Mouse (Mus musculus): Measurements from ENCODE around the gene Olfr68. TPM values are rescaled to one million over a fixed set of nuclear protein-coding genes. Genes with fewer than 3 reads are reported as not detected.
"Not testable (repeated sequence)": the region's sequence is repeated elsewhere in the genome, so short reads cannot be mapped to it uniquely, and the experiment has no call there.

The Olfr68 gene
- polyA plus RNA-seq, 1 experiment from 2014 or later: not detected

DNA sequence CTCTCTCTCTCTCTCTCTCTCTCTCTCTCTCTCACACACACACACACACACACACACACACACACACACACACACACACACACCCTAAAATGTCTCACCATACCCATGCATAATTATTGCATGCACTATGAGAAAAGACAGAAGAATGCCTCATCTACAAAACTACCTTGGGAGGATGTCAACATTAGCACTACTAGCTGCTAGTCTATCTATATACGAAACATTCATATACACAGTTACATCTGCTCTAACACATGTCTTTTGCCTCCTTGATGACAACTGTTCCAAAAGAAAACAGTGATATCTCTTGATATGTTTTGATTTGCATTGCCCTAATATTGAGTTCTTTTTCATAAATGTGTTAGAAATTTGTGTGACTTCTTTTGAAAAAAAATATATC, 30.8 kb upstream of the Olfr68 start:
- WGBS: 73% methylated on average over 1 of the region's 1 CpGs
- ATAC-seq (ENCODE audit: insufficient number of reproducible peaks, low FRiP score, low TSS enrichment, low read depth): no peak
- Histone ChIP-seq H3K4me2 (no peak overlapping the region), H3K27me3 (no peaks in the 10 kb centered on the region), H3K9ac (no peak overlapping the region), H3K9me3 (no peaks in the 10 kb centered on the region), H3K4me1 (no peaks in the 10 kb centered on the region), H3K4me3 (no peak overlapping the region), H3K27ac (no peak overlapping the region), H3K36me3 (no peaks in the 10 kb centered on the region)

DNA sequence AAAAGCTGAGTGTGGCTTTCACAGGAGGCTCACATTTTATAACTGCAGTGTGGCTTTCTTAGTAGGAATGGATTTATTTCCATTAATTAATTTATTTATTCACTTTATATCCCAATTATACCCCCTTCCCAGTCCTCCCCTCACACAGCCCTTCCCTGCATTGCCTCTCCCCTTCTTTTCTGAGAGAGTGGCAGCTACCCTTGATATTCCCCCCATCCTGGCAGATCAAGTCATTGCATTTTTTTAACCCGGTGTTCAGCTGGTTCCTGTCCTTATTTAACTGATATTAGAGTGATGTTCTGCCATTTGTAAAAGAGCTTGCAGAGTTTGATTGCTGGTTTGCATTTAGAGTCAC, 30.3 kb upstream of the Olfr68 start:
- H3K36me3 ChIP-seq: no peaks in the 10 kb centered on the region
- H3K27ac ChIP-seq: no peak overlapping the region
- no peak overlapping the region for H3K4me2 ChIP-seq
- no peak overlapping the region for H3K4me3 ChIP-seq
- H3K9me3 ChIP-seq: no peaks in the 10 kb centered on the region
- ATAC-seq (ENCODE audit: insufficient number of reproducible peaks, low FRiP score, low TSS enrichment, low read depth): no peak
- no peaks in the 10 kb centered on the region for H3K4me1 ChIP-seq
- no peaks in the 10 kb centered on the region for H3K27me3 ChIP-seq
- WGBS: 71% methylated on average over 1 of the region's 1 CpGs
- H3K9ac ChIP-seq: no peak overlapping the region

DNA sequence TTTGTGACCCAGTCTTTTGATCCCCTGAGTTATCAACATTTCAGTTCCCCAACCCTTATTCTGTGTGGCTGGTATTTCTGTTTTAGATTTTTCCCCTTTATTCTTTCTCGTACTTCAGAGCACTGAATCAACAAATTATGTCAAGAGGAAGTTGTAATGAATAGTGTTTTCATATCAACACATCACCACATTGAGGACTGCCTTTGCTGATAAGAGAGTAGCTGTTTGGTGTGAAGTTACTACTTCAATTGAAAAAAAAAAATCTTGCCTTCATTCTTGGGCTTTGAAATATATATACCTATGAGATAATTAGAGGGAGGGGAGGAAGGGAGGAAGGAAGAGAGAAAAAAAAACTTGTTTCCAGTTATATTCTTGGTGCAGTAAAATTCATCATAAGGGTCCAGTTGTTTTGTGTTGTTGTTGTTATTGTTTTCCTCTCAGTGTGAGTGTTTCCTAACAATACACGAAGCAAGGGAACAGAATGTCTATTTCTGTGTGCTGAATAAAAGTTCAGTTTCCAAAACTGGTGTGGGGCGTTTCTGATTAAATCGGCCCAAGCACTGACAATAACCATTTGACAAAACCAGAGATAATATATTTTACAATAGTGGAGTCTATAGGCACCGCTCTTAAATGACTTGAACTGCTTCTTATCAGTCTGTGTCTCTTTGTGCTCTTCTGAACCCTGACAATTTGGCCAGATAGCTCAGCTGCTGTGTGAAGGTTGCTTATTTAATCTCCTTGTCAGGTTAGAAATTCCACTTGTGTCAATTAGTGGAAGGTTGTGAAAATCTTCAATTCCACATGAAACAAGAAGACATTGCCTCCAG, 29.7 kb upstream of the Olfr68 start:
- Histone ChIP-seq H3K4me3 (no peak overlapping the region), H3K9me3 (no peaks in the 10 kb centered on the region), H3K4me1 (no peaks in the 10 kb centered on the region), H3K27me3 (no peaks in the 10 kb centered on the region), H3K9ac (no peak overlapping the region), H3K4me2 (no peak overlapping the region), H3K36me3 (no peaks in the 10 kb centered on the region), H3K27ac (no peak overlapping the region)
- ATAC-seq (ENCODE audit: insufficient number of reproducible peaks, low FRiP score, low TSS enrichment, low read depth): no peak
- 65% methylated on average over 5 of the region's 5 CpGs for WGBS

DNA sequence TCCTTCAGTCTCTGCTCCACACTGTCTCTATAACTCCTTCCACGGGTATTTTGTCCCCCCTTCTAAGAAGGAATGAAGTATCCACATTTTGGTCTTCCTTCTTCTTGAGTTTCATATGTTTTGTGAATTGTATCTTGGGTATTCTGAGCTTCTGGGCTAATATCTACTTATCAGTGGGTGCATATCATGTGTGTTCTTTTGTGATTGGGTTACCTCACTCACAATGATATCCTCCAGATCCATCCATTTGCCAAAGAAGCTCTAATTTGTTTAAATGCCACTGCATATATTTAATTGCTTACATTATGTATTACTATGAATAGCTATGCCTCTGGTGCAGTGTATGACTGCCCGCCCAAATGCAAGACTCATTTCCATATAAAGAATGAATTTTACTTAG, 28.6 kb upstream of the Olfr68 start:
- not testable (repeated sequence) for H3K9me3 ChIP-seq; ATAC-seq (ENCODE audit: insufficient number of reproducible peaks, low FRiP score, low TSS enrichment, low read depth); H3K27me3 ChIP-seq; H3K4me2 ChIP-seq; H3K4me3 ChIP-seq; H3K36me3 ChIP-seq; H3K4me1 ChIP-seq; H3K9ac ChIP-seq; H3K27ac ChIP-seq
- WGBS: 67% methylated on average over 2 of the region's 2 CpGs

DNA sequence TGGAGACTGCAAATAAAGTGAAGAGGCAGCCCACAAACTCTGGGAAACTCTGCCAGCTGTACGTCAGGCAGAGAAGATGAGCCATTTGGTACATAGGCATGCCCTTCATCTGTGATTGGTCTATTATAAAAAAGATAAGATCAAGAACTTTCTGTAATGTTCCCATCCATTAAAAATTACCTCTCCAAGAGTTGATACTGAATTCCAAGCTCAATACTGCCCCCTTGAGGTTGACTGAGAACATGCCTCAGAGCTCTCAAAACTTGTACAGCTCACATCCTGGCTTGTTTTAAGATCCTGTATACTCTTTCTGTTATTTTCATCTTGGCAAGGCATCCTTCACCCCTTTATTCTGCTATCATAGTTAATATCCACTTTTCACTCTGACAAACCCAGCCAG, 27.4 kb upstream of the Olfr68 start:
- Histone ChIP-seq H3K9me3 (no peaks in the 10 kb centered on the region), H3K27ac (no peak overlapping the region), H3K4me2 (no peak overlapping the region), H3K4me1 (no peaks in the 10 kb centered on the region), H3K4me3 (no peak overlapping the region), H3K36me3 (no peaks in the 10 kb centered on the region), H3K27me3 (no peaks in the 10 kb centered on the region), H3K9ac (no peak overlapping the region)
- no peak for ATAC-seq (ENCODE audit: insufficient number of reproducible peaks, low FRiP score, low TSS enrichment, low read depth)
- 63% methylated on average over 1 of the region's 1 CpGs for WGBS

DNA sequence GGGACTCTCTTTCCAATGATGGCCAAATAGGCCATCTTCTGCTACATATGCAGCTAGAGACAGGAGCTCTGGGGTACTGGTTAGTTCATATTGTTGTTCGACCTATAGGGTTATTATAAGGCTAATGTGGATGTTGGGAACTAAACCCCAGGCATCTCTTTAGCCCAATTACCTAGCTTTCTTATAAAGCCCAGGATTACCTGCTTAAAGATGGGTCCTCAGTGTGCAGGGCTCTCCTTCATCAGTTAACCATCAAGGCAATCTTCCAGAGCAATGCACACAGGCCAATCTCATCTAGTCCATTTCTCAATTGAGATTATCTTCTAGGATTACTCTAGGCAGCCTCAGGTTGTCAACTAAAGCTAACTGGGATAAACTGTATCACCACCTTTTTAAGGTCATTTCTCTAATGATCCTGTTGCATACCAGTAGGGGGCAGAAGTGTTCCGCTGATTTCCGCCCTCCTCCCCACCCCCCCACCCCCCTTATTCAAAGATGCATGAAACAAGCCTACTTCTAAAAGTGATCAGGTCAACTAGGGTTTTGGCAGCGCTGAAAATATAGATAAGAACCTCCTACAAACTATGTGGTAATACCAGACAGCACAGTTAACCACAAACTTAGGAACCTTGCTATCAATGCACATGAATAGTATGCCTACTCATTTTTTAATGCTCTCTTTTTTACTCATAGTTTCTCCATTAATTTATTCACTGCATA, 13.3 kb upstream of the Olfr68 start:
- no peak for ATAC-seq (ENCODE audit: insufficient number of reproducible peaks, low FRiP score, low TSS enrichment, low read depth)
- Histone ChIP-seq H3K4me3 (no peak overlapping the region), H3K4me1 (no peaks in the 10 kb centered on the region), H3K9me3 (no peaks in the 10 kb centered on the region), H3K4me2 (no peak overlapping the region), H3K27me3 (no peaks in the 10 kb centered on the region), H3K27ac (no peak overlapping the region), H3K36me3 (no peaks in the 10 kb centered on the region), H3K9ac (no peak overlapping the region)
- 24% methylated on average over 4 of the region's 4 CpGs for WGBS

DNA sequence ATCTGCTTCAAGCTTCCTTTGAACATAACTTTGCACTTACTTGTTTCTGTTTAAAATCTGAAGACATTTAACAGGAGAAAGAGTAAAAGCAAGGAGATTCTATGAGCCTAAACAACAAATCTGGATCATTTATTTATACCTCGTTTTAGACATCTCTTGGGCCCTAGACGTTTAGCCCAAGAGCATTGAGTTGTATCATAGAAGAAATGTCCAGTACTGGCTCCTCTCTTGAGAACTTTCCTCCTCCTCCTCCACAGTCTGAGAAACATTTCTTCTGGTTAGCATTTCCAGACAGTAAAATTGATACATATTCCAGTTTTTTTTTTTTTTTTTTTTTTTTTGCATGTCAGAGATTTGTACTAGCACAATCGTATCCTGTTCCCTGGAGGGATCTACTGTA, 12.2 kb upstream of the Olfr68 start, which contains the start of gene Olfr67:
Olfr67 (minus strand) TSS at position 101 of the 400 bp plus-strand sequence.
- no peak within 1 kb of the TSS for H3K4me2 ChIP-seq
- no peaks in the 10 kb centered on the region for H3K27me3 ChIP-seq
- H3K9ac ChIP-seq: no peak within 1 kb of the TSS
- no peaks in the 10 kb centered on the region for H3K4me1 ChIP-seq
- H3K36me3 ChIP-seq: no peaks in the 10 kb centered on the region
- 72% methylated on average over 3 of the region's 3 CpGs for WGBS
- H3K4me3 ChIP-seq: no peak within 1 kb of the TSS
- no peaks in the 10 kb centered on the region for H3K9me3 ChIP-seq
- ATAC-seq (ENCODE audit: insufficient number of reproducible peaks, low FRiP score, low TSS enrichment, low read depth): no peak
- no peak within 1 kb of the TSS for H3K27ac ChIP-seq

DNA sequence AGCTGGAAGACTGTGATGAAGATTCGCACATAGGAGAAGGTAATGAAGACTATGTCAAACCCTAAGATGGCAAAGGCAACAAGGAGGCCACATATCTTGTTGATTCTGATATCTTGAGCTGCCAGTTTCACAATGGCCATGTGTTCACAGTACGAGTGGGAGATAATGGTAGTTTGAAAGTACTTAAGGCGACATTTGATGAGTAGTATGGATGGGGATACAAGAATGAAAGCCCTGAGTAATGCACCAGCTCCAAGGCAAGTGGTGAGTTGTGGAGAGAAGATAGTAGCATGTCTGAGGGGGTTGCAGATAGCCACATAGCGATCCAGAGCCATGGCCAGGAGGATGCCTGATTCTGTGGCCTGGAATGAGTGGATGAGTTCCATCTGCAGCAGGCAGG, 1.8 kb downstream of the Olfr68 start:
- ATAC-seq (ENCODE audit: insufficient number of reproducible peaks, low FRiP score, low TSS enrichment, low read depth); H3K9me3 ChIP-seq; H3K9ac ChIP-seq; H3K4me1 ChIP-seq; H3K27me3 ChIP-seq; H3K4me2 ChIP-seq; H3K4me3 ChIP-seq; H3K36me3 ChIP-seq; H3K27ac ChIP-seq: not testable (repeated sequence)
- WGBS: 87% methylated on average over 4 of the region's 4 CpGs

DNA sequence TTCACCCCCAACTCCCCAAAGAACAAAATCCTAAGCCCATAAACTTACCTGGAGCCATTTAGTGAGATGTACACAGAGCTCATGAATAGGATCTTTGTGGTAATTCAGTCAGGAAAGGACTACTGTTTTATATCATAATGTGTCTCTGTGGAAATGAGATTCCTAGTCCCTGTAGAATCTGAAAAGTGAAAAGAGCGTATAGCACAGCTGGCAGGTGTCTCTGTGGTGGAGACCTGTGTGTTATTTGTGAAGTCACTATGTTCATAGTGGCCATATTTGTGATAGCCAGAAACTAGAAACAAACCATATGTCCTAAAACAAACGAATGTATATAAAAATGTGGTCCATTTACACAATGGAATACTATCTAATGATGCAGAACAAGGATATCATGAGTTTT, 8.0 kb downstream of the Olfr68 start, which contains the start of gene Olfr69:
Olfr69 (minus strand) TSS at position 101 of the 400 bp plus-strand sequence.
- Histone ChIP-seq H3K4me1 (no peaks in the 10 kb centered on the region), H3K27me3 (no peaks in the 10 kb centered on the region), H3K36me3 (no peaks in the 10 kb centered on the region), H3K9me3 (no peaks in the 10 kb centered on the region), H3K9ac (no peak within 1 kb of the TSS), H3K4me3 (no peak within 1 kb of the TSS), H3K27ac (no peak within 1 kb of the TSS), H3K4me2 (no peak within 1 kb of the TSS)
- 70% methylated on average over 2 of the region's 2 CpGs for WGBS
- no peak for ATAC-seq (ENCODE audit: insufficient number of reproducible peaks, low FRiP score, low TSS enrichment, low read depth)

DNA sequence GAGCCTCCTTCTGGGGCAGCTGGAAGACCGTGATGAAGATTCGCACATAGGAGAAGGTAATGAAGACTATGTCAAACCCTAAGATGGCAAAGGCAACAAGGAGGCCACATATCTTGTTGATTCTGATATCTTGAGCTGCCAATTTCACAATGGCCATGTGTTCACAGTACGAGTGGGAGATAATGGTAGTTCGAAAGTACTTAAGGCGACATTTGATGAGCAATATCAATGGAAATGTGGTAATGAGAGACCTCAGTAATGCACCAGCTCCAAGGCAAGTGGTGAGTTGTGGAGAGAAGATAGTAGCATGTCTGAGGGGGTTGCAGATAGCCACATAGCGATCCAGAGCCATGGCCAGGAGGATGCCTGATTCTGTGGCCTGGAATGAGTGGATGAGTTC, 11.8 kb downstream of the Olfr68 start:
- H3K27me3 ChIP-seq: not testable (repeated sequence)
- WGBS: 91% methylated on average over 6 of the region's 6 CpGs

DNA sequence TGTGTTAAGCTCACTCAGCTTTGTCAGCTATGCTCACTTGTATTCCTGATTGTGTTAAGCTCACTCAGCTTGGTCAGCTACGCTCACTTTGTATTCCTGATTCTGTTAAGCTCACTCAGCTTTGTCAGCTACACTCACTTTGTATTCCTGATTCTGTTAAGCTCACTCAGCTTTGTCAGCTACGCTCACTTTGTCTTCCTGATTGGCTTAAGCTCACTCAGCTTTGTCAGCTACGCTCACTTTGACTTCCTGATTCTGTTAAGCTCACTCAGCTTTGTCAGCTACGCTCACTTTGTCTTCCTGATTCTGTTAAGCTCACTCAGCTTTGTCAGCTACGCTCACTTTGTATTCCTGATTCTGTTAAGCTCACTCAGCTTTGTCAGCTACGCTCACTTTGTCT, 17.3 kb downstream of the Olfr68 start:
- ATAC-seq (ENCODE audit: insufficient number of reproducible peaks, low FRiP score, low TSS enrichment, low read depth); H3K4me2 ChIP-seq; H3K4me1 ChIP-seq; H3K9me3 ChIP-seq; H3K4me3 ChIP-seq; H3K9ac ChIP-seq; H3K27ac ChIP-seq; H3K27me3 ChIP-seq; H3K36me3 ChIP-seq: not testable (repeated sequence)
- 81% methylated on average over 6 of the region's 6 CpGs for WGBS

More for the DNA sequence above, 11.8 kb downstream of the Olfr68 start:
- H3K4me2 ChIP-seq; H3K4me1 ChIP-seq; H3K27ac ChIP-seq; ATAC-seq (ENCODE audit: insufficient number of reproducible peaks, low FRiP score, low TSS enrichment, low read depth); H3K36me3 ChIP-seq; H3K9me3 ChIP-seq; H3K4me3 ChIP-seq; H3K9ac ChIP-seq: not testable (repeated sequence)

DNA sequence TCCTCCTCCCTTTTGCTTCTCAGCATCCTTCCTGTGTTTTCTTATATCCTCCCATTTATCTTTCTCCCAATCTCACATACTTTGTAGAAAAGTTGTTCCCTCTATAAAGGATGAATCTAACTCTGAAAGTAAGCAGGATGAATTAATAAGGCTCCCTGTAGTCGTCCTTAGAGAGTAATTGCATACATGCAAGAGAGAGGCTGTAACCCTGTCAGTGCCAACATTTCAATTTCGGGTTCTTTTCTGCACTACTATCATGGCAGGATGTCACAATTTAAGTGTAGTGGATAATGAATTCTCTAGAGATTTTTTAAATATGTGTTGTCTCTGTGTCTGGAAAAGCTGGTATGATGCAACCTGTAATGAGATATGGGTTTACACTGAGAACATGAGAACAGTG, 22.3 kb downstream of the Olfr68 start, which contains the start of gene Olfr630:
Olfr630 (minus strand) TSS at position 101 of the 400 bp plus-strand sequence.
- H3K9me3 ChIP-seq: no peaks in the 10 kb centered on the region
- H3K36me3 ChIP-seq: no peaks in the 10 kb centered on the region
- no peak within 1 kb of the TSS for H3K27ac ChIP-seq
- H3K27me3 ChIP-seq: no peaks in the 10 kb centered on the region
- H3K4me2 ChIP-seq: no peak within 1 kb of the TSS
- no peak for ATAC-seq (ENCODE audit: insufficient number of reproducible peaks, low FRiP score, low TSS enrichment, low read depth)
- no peak within 1 kb of the TSS for H3K9ac ChIP-seq
- no peak within 1 kb of the TSS for H3K4me3 ChIP-seq
- 43% methylated on average over 2 of the region's 2 CpGs for WGBS
- no peaks in the 10 kb centered on the region for H3K4me1 ChIP-seq

Data from limb, embryonic 15.5 days (tissue).